Comparison of ENCODE assay signal across 22 mouse cellular contexts in the genomic region with DNA sequence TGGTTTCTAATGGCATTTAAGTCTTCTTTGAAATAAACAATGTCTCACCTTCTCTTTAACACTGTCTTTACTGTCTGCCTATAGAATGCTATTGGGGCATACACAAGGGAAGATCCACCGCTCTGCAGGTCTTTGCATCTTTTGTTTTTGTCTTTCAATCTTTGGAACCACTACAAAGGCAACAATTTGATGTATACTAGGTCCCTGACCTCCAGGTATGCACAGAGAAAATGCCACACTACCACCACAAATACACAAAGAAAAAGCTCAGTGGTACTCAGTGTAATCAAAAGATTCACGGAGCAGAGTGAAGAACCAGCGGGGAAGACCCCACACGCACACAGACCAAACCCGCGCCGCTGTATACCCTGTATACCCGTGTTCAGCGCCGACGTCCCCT. TPM values are rescaled to one million over a fixed set of nuclear protein-coding genes. Genes with fewer than 3 reads are reported as not detected.
"Had no signal": no experiment of that assay in that cellular context is flagged by ENCODE, and none has a peak within 500 bp of the region (broad histone marks: within the 10 kb centered on the region; RNA-seq: fewer than 3 reads in every experiment).

TSS of gene Gm20379 (plus strand) at position 301 of the 400 bp plus-strand sequence.

- DNase-seq: heart, postnatal 10 days; heart, postnatal 14 days; heart, postnatal 36 days; heart, postnatal 4 days; kidney, adult 11 months; kidney, adult 18-20 months; kidney, adult 2 months; kidney, adult 8-10 months; kidney, adult 9 months; kidney, postnatal 10 days; kidney, postnatal 14 days; kidney, postnatal 25 days; kidney, postnatal 36 days; kidney, postnatal 4 days; layer of hippocampus, adult 9-11 months; layer of hippocampus, postnatal 36 days had no signal

- ATAC-seq: hindbrain, embryonic 16.5 days; hindbrain, postnatal 0 days; intestine, embryonic 15.5 days; intestine, embryonic 16.5 days; intestine, postnatal 0 days had no signal

RNA-seq across cellular contexts. Expression of gene Gm20379, which starts in this region (rescaled TPM):
- polyA plus RNA-seq: kidney, adult 2 months; large intestine, adult 2 months had no signal
